Mouse (Mus musculus) forelimb bud, embryonic 11.5 days (tissue): ENCODE results near the gene Sp6.

Source experiments
- DNase-seq: peaks from one replicate; pipeline ENCODE4 v3.0.0-alpha.2; 2012; ENCODE audit warnings: low read depth, low spot score

Sp6 gene

GRCm38 (mm10) chr11:96981461-96981860, 31.7 kb upstream of the Sp6 start:
- DNase-seq, result no peak

- DNase-seq, result peak; percentile 84
Measured at GRCm38 (mm10) chr11:96982355-96982754, 30.8 kb upstream of the Sp6 start.

GRCm38 (mm10) chr11:96982859-96983258, 30.3 kb upstream of the Sp6 start, which contains the start of gene Sp2:
Gene Sp2, minus strand, starts transcription at chr11:96982959.
- DNase-seq, result no peak

- peak; percentile 25 for DNase-seq
Measured at GRCm38 (mm10) chr11:96984903-96985302, 28.3 kb upstream of the Sp6 start.

- DNase-seq, result peak; percentile 23
Measured at GRCm38 (mm10) chr11:96986463-96986862, 26.7 kb upstream of the Sp6 start.

- peak; percentile 20 for DNase-seq
Measured at GRCm38 (mm10) chr11:96987873-96988655, 25.1 kb upstream of the Sp6 start.

- no peak for DNase-seq
Measured at GRCm38 (mm10) chr11:96991501-96991900, 21.7 kb upstream of the Sp6 start.

- peak; percentile 3 for DNase-seq
Measured at GRCm38 (mm10) chr11:96992722-96993311, 20.4 kb upstream of the Sp6 start.

- no peak for DNase-seq
Measured at GRCm38 (mm10) chr11:96995031-96995430, 18.2 kb upstream of the Sp6 start.

- DNase-seq, result no peak
Measured at GRCm38 (mm10) chr11:96995836-96996772, 17.1 kb upstream of the Sp6 start.

- DNase-seq, result no peak
Measured at GRCm38 (mm10) chr11:96996773-96997379, 16.3 kb upstream of the Sp6 start.

GRCm38 (mm10) chr11:96997380-96997956, 15.7 kb upstream of the Sp6 start:
- DNase-seq, result no peak

- no peak for DNase-seq
Measured at GRCm38 (mm10) chr11:97003170-97003569, 10.0 kb upstream of the Sp6 start.

- DNase-seq, result no peak
Measured at GRCm38 (mm10) chr11:97007093-97007794, 6.0 kb upstream of the Sp6 start.

- DNase-seq, result no peak
Measured at GRCm38 (mm10) chr11:97009198-97009790, 3.9 kb upstream of the Sp6 start.

- no peak for DNase-seq
Measured at GRCm38 (mm10) chr11:97017696-97018582, 4.7 kb downstream of the Sp6 start.

GRCm38 (mm10) chr11:97018583-97019344, 5.6 kb downstream of the Sp6 start:
- DNase-seq, result no peak

GRCm38 (mm10) chr11:97019345-97019708, 6.1 kb downstream of the Sp6 start:
- DNase-seq, result no peak
